Mouse (Mus musculus) hindbrain, embryonic 13.5 days (tissue): Measurements from ENCODE around the gene Ctcfl. TPM values are rescaled to one million over a fixed set of nuclear protein-coding genes. Genes with fewer than 3 reads are reported as not detected.
A peak's percentile ranks its signal among the peaks of the same experiment; 100 is the strongest.

Experiments
- ATAC-seq: fragments of 200-750 bp; cut with Nextera tagmentation; 2 replicates; pipeline ENCODE4 v1.8.0; 2017; ENCODE audit warnings: moderate TSS enrichment; ENCODE audit not compliant: low FRiP score
- H3K27ac ChIP-seq: fragments of 300-500 bp; sonication (generic); 2 replicates; pipeline ENCODE4 v1.5.1; 2015; ENCODE audit warnings: inconsistent platforms, mild to moderate bottlenecking, moderate library complexity
- H3K27me3 ChIP-seq: fragments of 300-500 bp; sonication (generic); 2 replicates; pipeline ENCODE4 v1.6.1; 2015; ENCODE audit warnings: mild to moderate bottlenecking, inconsistent platforms
- H3K36me3 ChIP-seq: fragments of 300-500 bp; sonication (generic); 2 replicates; pipeline ENCODE4 v1.6.1; 2015; ENCODE audit warnings: mild to moderate bottlenecking, inconsistent platforms
- H3K4me1 ChIP-seq: fragments of 300-500 bp; sonication (generic); replicated peaks from 2 replicates; pipeline ENCODE4 v1.6.1; 2015; ENCODE audit warnings: inconsistent platforms
- H3K4me2 ChIP-seq: fragments of 300-500 bp; sonication (generic); 2 replicates; pipeline ENCODE4 v1.6.1; 2015; ENCODE audit warnings: inconsistent platforms, mild to moderate bottlenecking, moderate library complexity
- H3K4me3 ChIP-seq: fragments of 300-500 bp; sonication (generic); 2 replicates; pipeline ENCODE4 v1.5.1; 2015; ENCODE audit warnings: mild to moderate bottlenecking, inconsistent platforms
- H3K9ac ChIP-seq: fragments of 300-500 bp; sonication (generic); 2 replicates; pipeline ENCODE4 v1.6.1; 2015; ENCODE audit warnings: mild to moderate bottlenecking, inconsistent platforms
- H3K9me3 ChIP-seq: fragments of 300-500 bp; sonication (generic); 2 replicates; pipeline ENCODE4 v1.6.1; 2016; ENCODE audit warnings: inconsistent platforms
- WGBS: fragments of 180-500 bp; shearing (Covaris S2); methylation state at CpG from one replicate; pipeline ENCODE4 v1.1.7; 2015; 5-methylcytosine and 5-hydroxymethylcytosine counted together
- polyA plus RNA-seq: library from polyadenylated mRNA; unstranded; fragments of >200 nt; fragmentation: Nextera tagmentation; extraction: Ambion mirVana; gene quantifications from 2 replicates; pipeline ENCODE4 v1.2.1, GENCODE M21; 2015

Gene Ctcfl
- polyA plus RNA-seq, 1 experiment from 2014 or later, result 0.08 TPM

DNA sequence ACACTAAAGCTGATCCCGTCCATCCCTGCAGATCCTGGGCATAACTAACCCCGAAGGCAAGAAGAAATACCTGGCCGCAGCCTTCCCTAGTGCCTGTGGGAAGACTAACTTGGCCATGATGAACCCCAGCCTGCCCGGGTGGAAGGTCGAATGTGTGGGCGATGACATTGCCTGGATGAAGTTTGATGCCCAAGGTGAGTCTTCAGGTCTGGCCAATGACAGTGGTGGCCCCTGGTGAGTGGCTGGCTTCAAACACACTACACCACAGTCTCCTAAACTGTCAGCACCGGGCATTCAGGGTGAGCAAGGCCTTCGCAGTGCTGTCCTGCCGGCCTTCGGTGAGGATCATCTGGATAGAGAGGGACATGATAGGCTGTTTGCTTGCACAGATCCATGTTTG, 36.6 kb upstream of the Ctcfl start:
- Histone ChIP-seq H3K9ac (no peak overlapping the region), H3K4me2 (no peak overlapping the region), H3K36me3 (no peaks in the 10 kb centered on the region), H3K27me3 (0 out of 2 replicates have a peak, but pooled peaks cover under 1% of the 10 kb centered on the region), H3K9me3 (no peaks in the 10 kb centered on the region), H3K27ac (no peak overlapping the region), H3K4me1 (peaks cover 7% of the 10 kb centered on the region; the same call in 1 of the 2 replicates), H3K4me3 (no peak overlapping the region)
- no peak for ATAC-seq
- WGBS, result 95% methylated on average over 10 of the region's 10 CpGs

- H3K4me1 ChIP-seq, result peaks cover 7% of the 10 kb centered on the region; the same call in 1 of the 2 replicates
- H3K4me3 ChIP-seq, result no peak overlapping the region
- H3K4me2 ChIP-seq, result no peak overlapping the region
- ATAC-seq, result no peak
- 88% methylated on average over 14 of the region's 14 CpGs for WGBS
- H3K27ac ChIP-seq, result no peak overlapping the region
- no peaks in the 10 kb centered on the region for H3K9me3 ChIP-seq
- H3K27me3 ChIP-seq, result 0 out of 2 replicates have a peak, but pooled peaks cover 3% of the 10 kb centered on the region
- H3K9ac ChIP-seq, result no peak overlapping the region
- H3K36me3 ChIP-seq, result no peaks in the 10 kb centered on the region
Observed at GRCm38 (mm10) chr2:173154962-173155361, 35.6 kb upstream of the Ctcfl start.

- WGBS, result 94% methylated on average over 13 of the region's 13 CpGs
- no peaks in the 10 kb centered on the region for H3K36me3 ChIP-seq
Observed at GRCm38 (mm10) chr2:173154513-173154912, 35.2 kb upstream of the Ctcfl start.

GRCm38 (mm10) chr2:173153266-173153665, 33.9 kb upstream of the Ctcfl start:
- no peak for ATAC-seq
- Histone ChIP-seq H3K4me3 (no peak overlapping the region), H3K9ac (no peak overlapping the region), H3K27ac (no peak overlapping the region), H3K4me2 (no peak overlapping the region), H3K36me3 (no peaks in the 10 kb centered on the region), H3K27me3 (0 out of 2 replicates have a peak, but pooled peaks cover 3% of the 10 kb centered on the region), H3K9me3 (no peaks in the 10 kb centered on the region), H3K4me1 (no peaks in the 10 kb centered on the region)
- 88% methylated on average over 10 of the region's 10 CpGs for WGBS

More at GRCm38 (mm10) chr2:173154513-173154912, 35.2 kb upstream of the Ctcfl start:
- Histone ChIP-seq H3K27me3 (0 out of 2 replicates have a peak, but pooled peaks cover 3% of the 10 kb centered on the region), H3K4me3 (no peak overlapping the region), H3K4me1 (peaks cover 4% of the 10 kb centered on the region; the same call in 1 of the 2 replicates), H3K9ac (no peak overlapping the region), H3K27ac (no peak overlapping the region), H3K9me3 (no peaks in the 10 kb centered on the region), H3K4me2 (no peak overlapping the region)
- ATAC-seq, result no peak

- no peak within 1 kb of the TSS for H3K4me2 ChIP-seq
- no peaks in the 10 kb centered on the region for H3K9me3 ChIP-seq
- no peak for ATAC-seq
- H3K4me3 ChIP-seq, result no peak within 1 kb of the TSS
- 88% methylated on average over 13 of the region's 13 CpGs for WGBS
- H3K9ac ChIP-seq, result no peak within 1 kb of the TSS
- no peaks in the 10 kb centered on the region for H3K4me1 ChIP-seq
- H3K27ac ChIP-seq, result no peak within 1 kb of the TSS
- no peaks in the 10 kb centered on the region for H3K36me3 ChIP-seq
- 0 out of 2 replicates have a peak, but pooled peaks cover 3% of the 10 kb centered on the region for H3K27me3 ChIP-seq
Observed at GRCm38 (mm10) chr2:173152436-173153151, 33.3 kb upstream of the Ctcfl start, which contains the start of gene Pck1. Gene Pck1, plus strand, starts transcription at chr2:173153048.

- Histone ChIP-seq H3K9me3 (no peaks in the 10 kb centered on the region), H3K4me3 (no peak overlapping the region), H3K27ac (no peak overlapping the region), H3K27me3 (0 out of 2 replicates have a peak, but pooled peaks cover 3% of the 10 kb centered on the region), H3K4me1 (no peaks in the 10 kb centered on the region), H3K9ac (no peak overlapping the region), H3K36me3 (no peaks in the 10 kb centered on the region), H3K4me2 (no peak overlapping the region)
- 90% methylated on average over 7 of the region's 7 CpGs for WGBS
- no peak for ATAC-seq
Observed at GRCm38 (mm10) chr2:173151784-173152284, 32.5 kb upstream of the Ctcfl start.

DNA sequence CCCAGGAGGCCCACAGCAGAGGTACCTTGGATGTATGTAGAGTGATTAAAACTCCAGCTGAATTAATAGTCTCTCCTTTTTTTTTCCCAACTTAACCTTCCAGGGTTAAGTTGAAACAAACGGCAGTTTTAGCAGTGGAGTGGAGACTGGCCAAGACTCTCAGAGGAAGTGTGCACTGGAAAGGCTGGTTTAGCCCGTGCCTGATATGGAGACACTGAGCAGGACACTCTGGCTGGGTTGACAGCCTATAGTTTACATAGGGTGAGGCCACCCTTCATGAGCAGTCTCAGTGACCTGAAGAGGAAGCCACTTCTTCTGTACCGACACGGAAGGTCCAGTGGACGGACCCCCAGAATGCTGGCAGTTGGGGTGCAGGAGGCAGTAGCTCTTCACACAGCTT, 32.0 kb upstream of the Ctcfl start:
- Histone ChIP-seq H3K9ac (no peak overlapping the region), H3K9me3 (no peaks in the 10 kb centered on the region), H3K4me3 (no peak overlapping the region), H3K36me3 (no peaks in the 10 kb centered on the region), H3K27ac (no peak overlapping the region), H3K27me3 (0 out of 2 replicates have a peak, but pooled peaks cover 3% of the 10 kb centered on the region), H3K4me1 (no peaks in the 10 kb centered on the region), H3K4me2 (no peak overlapping the region)
- ATAC-seq, result no peak
- WGBS, result 92% methylated on average over 5 of the region's 5 CpGs

- no peaks in the 10 kb centered on the region for H3K9me3 ChIP-seq
- WGBS, result 86% methylated on average over 5 of the region's 5 CpGs
- H3K9ac ChIP-seq, result no peak overlapping the region
- H3K27ac ChIP-seq, result no peak overlapping the region
- H3K36me3 ChIP-seq, result no peaks in the 10 kb centered on the region
- no peak overlapping the region for H3K4me2 ChIP-seq
- H3K4me1 ChIP-seq, result 0 out of 2 replicates have a peak, but pooled peaks cover 7% of the 10 kb centered on the region
- H3K4me3 ChIP-seq, result no peak overlapping the region
- ATAC-seq, result no peak
- H3K27me3 ChIP-seq, result 0 out of 2 replicates have a peak, but pooled peaks cover 13% of the 10 kb centered on the region
Observed at GRCm38 (mm10) chr2:173148001-173148400, 28.7 kb upstream of the Ctcfl start.

DNA sequence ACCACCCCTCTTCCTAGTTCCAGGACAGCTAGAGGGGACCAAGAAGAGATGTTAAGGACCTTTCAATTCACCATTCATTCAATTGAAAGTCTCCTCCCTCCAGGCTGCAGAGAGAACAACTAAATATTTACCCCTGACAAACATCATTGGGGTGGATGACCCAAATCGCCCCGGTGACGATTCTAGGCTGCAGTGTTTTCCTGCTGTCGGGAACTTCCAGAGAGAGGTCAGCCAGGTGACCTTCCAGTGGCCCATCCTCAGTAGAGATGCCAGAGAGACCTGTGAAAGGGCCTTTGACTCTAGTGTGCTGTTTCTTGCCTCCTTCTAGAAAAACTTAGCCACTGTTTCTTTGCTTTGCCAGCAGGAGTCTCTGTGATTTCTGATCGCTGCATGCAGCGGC, 27.4 kb upstream of the Ctcfl start:
- H3K9me3 ChIP-seq, result no peaks in the 10 kb centered on the region

DNA sequence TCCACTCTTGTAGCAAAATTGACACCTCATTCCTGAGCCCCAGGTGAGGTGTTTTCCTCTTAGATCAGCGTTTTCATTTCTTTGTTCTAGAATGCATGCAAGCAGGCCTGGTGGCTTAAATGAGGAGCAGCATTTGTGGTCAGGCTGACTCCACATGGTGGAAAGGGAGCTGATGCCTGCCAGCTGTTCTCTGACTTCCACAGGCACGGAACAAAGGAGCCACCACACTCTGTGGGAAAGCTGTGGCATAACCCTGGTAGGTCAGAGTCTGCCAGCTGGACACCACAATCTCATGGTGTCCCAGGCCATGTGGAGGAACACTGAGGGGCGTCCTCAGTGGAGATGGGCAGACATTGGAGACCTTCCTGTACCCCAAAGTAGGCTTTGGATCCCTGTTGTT, 26.5 kb upstream of the Ctcfl start:
- Histone ChIP-seq H3K27me3 (0 out of 2 replicates have a peak, but pooled peaks cover 14% of the 10 kb centered on the region), H3K4me1 (0 out of 2 replicates have a peak, but pooled peaks cover 7% of the 10 kb centered on the region), H3K4me2 (no peak overlapping the region), H3K27ac (no peak overlapping the region), H3K9ac (no peak overlapping the region), H3K4me3 (no peak overlapping the region), H3K9me3 (no peaks in the 10 kb centered on the region), H3K36me3 (no peaks in the 10 kb centered on the region)
- no peak for ATAC-seq
- WGBS, result 76% methylated on average over 3 of the region's 3 CpGs

More for the DNA sequence above, 27.4 kb upstream of the Ctcfl start:
- Histone ChIP-seq H3K9ac (no peak overlapping the region), H3K27me3 (0 out of 2 replicates have a peak, but pooled peaks cover 15% of the 10 kb centered on the region), H3K4me3 (no peak overlapping the region), H3K4me2 (no peak overlapping the region), H3K36me3 (no peaks in the 10 kb centered on the region), H3K4me1 (0 out of 2 replicates have a peak, but pooled peaks cover 7% of the 10 kb centered on the region), H3K27ac (no peak overlapping the region)
- ATAC-seq, result no peak
- 74% methylated on average over 6 of the region's 6 CpGs for WGBS

DNA sequence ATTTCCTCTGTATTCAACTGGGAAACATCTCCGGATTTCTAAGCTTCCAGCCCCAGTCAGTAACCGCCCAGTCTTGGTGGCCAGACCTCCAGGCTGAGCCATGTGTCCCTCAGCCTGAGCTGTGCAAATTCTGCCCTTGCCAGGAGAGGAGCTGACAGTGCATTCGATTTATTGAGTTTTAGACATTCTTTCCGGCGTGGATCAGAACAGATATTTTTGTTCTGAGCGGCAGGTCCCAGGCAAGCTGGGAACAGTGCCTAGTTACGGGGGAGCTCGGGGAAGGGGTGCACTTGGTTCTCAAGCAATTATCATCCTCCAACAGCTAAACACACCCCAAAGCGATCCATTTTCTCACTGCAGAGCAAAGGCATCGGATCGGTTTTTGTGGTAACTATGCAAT, 24.3 kb upstream of the Ctcfl start:
- Histone ChIP-seq H3K9me3 (no peaks in the 10 kb centered on the region), H3K9ac (no peak overlapping the region), H3K4me3 (no peak overlapping the region), H3K4me2 (no peak overlapping the region), H3K27me3 (0 out of 2 replicates have a peak, but pooled peaks cover 15% of the 10 kb centered on the region), H3K36me3 (no peaks in the 10 kb centered on the region), H3K27ac (no peak overlapping the region), H3K4me1 (peaks cover 14% of the 10 kb centered on the region)
- ATAC-seq, result no peak
- WGBS, result 71% methylated on average over 11 of the region's 11 CpGs

- ATAC-seq, result 0 out of 2 replicates have a peak, but pooled peaks have one; percentile 13
- 0 out of 2 replicates have a peak, but pooled peaks cover 12% of the 10 kb centered on the region for H3K27me3 ChIP-seq
Observed at GRCm38 (mm10) chr2:173138323-173139239, 19.3 kb upstream of the Ctcfl start.

More at GRCm38 (mm10) chr2:173138323-173139239, 19.3 kb upstream of the Ctcfl start:
- H3K9me3 ChIP-seq, result no peaks in the 10 kb centered on the region
- H3K27ac ChIP-seq, result no peak overlapping the region
- WGBS, result 37% methylated on average over 15 of the region's 15 CpGs
- H3K9ac ChIP-seq, result no peak overlapping the region
- no peaks in the 10 kb centered on the region for H3K36me3 ChIP-seq
- H3K4me2 ChIP-seq, result no peak overlapping the region
- H3K4me3 ChIP-seq, result no peak overlapping the region
- peaks cover 12% of the 10 kb centered on the region for H3K4me1 ChIP-seq
